Mouse (Mus musculus) lung, adult 2 months (tissue): ENCODE measurements around the gene Cbx6.

Source experiments
- CTCF ChIP-seq: fragments of 200-500 bp; IDR thresholded peaks from 2 replicates; pipeline ENCODE4 v1.5.1; 2011; ENCODE audit warnings: mild to moderate bottlenecking, low read length, control low read depth; ENCODE audit not compliant: insufficient read depth
- POLR2A ChIP-seq: fragments of 200-500 bp; IDR thresholded peaks from 2 replicates; pipeline ENCODE4 v1.6.1; 2011; ENCODE audit warnings: low read depth, mild to moderate bottlenecking, control low read depth, low read length, borderline replicate concordance; ENCODE audit errors: extremely low read depth

DNA sequence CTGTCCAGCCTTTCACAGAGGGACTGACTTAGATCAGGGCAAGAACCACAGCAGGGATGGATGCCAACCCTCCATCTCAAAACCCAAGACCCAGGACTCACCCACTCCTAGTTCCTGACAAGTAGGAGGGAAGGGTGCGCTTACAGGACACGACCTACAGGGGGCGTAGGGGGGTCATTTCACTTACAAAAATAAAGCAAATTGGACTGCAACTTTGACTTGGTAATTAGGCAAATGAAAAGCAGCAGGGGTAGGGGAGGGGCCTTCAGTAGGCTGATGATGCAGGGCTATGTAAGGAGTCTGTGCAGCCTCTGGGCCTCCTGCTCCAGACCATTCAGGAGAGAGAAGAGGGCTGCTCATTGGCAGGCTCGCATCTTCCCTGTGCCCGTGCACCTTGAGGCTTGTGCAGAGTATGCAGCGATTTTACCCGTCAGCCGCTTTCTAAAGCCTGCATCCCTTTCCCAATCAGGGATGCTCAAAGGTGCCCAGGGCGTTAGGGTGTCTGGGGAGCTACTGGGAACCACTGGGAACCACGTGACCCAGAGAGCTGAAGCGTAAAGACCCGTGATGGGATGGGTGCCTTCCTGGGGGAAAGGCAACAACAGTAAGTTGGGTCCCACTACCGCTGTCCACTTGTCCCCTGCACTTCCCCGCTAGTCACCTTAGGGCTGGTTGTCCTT is 9.2 kb downstream of the Cbx6 start:
- TF ChIP-seq POLR2A (no peak), CTCF (peak; percentile 56)
